Mouse (Mus musculus): Measurements from ENCODE around the gene Trap1a. TPM values are rescaled to one million over a fixed set of nuclear protein-coding genes. Genes with fewer than 3 reads are reported as not detected.
"Not testable (repeated sequence)": the region's sequence is repeated elsewhere in the genome, so short reads cannot be mapped to it uniquely, and the experiment has no call there.

Trap1a gene
- not detected for polyA plus RNA-seq (2017; shearing (Covaris generic))

- no peak for ATAC-seq
Observed at GRCm38 (mm10) chrX:139333263-139333994, at the start of gene Trap1a. Gene Trap1a (plus strand): TSS chrX:139333683.

- ATAC-seq = no peak
Observed at GRCm38 (mm10) chrX:139293114-139293513, 40.4 kb upstream of the Trap1a start.

- ATAC-seq = no peak
Observed at GRCm38 (mm10) chrX:139295325-139295724, 38.2 kb upstream of the Trap1a start.

- ATAC-seq = not testable (repeated sequence)
Observed at GRCm38 (mm10) chrX:139317356-139317755, 16.1 kb upstream of the Trap1a start.

GRCm38 (mm10) chrX:139332583-139332982 is 900 bp upstream of the Trap1a start:
- no peak for ATAC-seq

- no peak for ATAC-seq
Observed at GRCm38 (mm10) chrX:139334504-139335418, 1.3 kb downstream of the Trap1a start.

DNA sequence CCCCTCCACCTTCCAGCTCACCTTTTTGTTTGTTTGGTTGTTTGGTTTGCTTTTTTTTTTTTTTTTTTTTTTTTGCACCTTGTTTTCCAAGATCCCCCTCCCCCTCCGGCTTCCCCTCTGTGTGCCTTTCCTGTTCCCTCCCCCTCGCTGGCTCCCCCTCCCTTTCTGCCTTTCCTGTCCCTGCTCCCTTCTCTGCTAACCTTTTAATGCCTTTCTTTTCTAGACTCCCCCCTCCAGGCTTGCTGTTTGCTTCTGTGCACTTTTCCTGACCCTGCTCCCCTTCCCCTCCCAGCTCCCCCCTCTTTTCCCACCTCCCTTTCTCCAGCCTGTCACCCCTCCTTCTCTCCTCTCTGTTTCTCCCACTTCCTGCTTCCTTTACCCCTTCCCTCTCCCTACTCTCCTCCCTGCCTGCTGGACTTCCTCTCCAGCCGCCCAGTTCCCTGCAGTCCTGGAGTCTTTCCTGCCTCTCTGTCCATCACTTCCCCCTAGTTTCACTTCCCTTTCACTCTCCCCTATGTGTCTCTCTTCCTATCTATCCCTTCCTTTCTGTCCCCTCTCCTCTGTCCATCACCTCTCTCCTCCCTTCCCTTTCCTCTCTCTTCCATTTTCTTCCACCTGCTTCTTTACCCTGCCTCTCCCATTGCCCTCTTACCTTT is 2.1 kb downstream of the Trap1a start:
- no peak for ATAC-seq

GRCm38 (mm10) chrX:139339553-139339952 is 6.1 kb downstream of the Trap1a start:
- no peak for ATAC-seq

DNA sequence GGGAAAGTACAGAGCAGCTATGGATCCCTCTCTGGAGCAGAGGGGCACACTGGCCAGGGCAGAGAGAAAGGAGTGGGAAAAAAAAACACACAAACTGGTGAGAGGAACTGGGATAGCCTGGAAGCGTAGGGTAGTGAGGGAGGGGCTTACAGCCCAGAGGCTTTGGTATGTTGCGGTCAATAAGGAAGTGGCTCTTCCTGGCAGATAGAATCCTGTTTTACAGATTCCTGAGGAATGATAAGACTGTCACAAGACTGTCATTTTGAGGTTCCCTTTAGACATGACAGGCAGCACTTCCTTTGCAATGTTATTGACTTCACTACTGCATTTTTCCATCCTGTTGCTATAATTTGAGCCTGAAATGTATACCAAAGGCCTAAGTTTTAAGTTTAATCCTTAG is 7.7 kb downstream of the Trap1a start:
- no peak for ATAC-seq

DNA sequence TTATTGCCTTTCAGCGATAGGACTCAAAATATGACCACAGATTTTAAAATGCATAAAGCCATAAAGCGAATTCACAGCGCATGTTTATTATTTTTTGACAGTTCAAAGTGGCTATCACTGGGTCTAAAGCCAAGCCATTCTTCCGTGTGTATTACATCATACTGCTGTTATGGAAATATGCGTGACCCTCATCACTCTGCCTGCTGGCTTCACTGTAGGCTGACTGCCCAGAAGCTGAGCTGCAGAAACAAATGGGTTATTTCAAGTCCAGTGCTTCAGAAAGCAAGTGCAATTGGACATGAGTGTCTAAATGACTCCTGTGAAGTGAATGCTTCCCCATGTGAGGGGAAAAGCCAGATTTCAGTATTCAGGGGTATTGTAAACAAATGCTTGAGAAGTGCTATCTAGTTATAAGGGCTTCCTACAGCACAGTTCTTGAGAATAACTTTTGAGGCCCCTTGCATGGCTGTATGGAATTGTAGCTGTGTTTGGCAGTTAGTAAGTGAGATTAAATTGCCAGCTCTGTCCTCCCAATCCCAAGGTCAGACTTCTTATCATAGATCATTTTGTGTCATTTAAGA is 18.8 kb downstream of the Trap1a start:
- no peak for ATAC-seq

GRCm38 (mm10) chrX:139357639-139358260 is 24.3 kb downstream of the Trap1a start:
- ATAC-seq = no peak

DNA sequence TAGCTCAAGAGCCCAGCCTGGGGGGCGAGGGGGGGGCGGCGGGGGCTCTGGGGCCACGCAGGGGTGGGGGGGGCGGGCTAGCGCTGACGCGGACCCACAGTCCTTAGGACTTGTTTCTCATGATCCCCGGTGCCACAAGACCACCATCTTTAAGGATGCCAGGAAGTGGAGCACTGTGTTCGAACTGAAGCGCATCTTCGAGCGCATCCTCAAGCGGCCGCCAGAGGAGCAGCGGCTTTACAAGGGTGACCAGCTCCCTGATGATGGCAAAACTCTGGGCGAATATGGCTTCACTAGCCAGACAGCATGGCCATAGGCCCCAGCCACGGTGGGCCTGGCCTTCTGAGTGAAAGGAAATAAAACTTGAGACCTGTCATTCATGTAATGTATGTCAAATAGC is 24.9 kb downstream of the Trap1a start:
- no peak for ATAC-seq

DNA sequence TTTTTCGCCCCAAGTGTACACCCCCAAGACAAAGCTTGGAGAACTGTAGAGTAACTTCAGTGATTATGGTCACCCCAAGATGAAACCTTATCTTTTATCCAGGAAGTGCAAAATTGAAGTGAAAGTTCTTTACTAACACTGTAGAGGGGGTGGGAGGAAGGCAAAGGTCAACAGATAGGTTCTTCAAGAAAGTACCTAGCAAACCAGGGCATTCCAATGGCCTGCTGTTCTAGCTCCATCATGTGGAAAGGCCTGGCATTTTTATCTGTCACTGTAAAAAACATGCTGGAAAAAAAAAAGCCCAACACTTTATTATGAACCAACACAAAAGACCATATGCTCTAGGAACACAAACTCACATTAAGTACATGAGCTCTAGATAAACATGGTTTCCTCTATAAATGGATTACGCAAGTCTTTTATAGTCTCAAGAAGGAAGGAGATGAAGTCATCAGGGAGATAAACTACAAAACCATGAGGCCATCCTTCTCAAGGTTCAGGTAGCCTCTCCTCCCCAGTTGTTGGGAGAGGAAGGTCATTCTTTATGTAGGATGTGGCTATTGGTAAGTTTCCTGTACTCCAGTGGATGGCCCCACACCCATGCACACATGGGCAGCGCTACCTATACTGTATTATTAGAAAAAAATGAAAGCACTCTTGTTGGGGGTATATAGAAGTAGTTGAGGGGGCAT is 33.5 kb downstream of the Trap1a start:
- ATAC-seq = no peak

DNA sequence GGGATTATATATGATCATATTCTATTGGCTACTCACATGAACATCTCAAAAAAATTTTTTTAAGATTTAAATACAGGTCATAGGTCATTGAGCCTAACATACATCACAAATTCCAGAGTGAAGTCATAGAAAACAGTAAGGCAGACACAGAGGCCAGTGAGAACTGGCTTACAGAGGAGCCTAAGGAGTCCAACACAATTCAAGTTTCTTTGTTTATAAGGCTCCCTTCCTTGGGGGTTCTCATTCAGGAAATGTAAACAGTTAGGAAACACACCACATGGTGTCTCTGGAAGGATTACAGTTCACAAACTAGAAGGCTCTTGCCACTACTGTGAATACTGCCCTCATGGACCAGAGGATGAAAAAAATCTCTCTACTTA is 34.0 kb downstream of the Trap1a start:
- no peak for ATAC-seq

GRCm38 (mm10) chrX:139369122-139369521 is 35.6 kb downstream of the Trap1a start:
- ATAC-seq = no peak

GRCm38 (mm10) chrX:139372665-139373064 is 39.2 kb downstream of the Trap1a start:
- no peak for ATAC-seq

Other genes starting within 250 kb of the Trap1a start
- not detected for gene Serpina7, start 248.4 kb upstream of the Trap1a start, polyA plus RNA-seq (2017; shearing (Covaris generic))
- gene 4930513O06Rik, start 247.4 kb upstream of the Trap1a start, polyA plus RNA-seq (2017; shearing (Covaris generic)) = not detected
- gene 4933428M09Rik, start 154.5 kb upstream of the Trap1a start, polyA plus RNA-seq (2017; shearing (Covaris generic)) = not detected
- gene Mum1l1, start 123.6 kb upstream of the Trap1a start, polyA plus RNA-seq (2017; shearing (Covaris generic)) = not detected
- gene D330045A20Rik, start 146.7 kb downstream of the Trap1a start, polyA plus RNA-seq (2017; shearing (Covaris generic)) = not detected
- under 1 TPM; 0.41 to 0.46 TPM for gene Rnf128, start 229.6 kb downstream of the Trap1a start, polyA plus RNA-seq (2017; shearing (Covaris generic))

Data from activated CD4-positive, CD25-positive, alpha-beta regulatory T cell, adult 4 months (primary cell).